Mouse (Mus musculus): ENCODE results near the gene Tuba1c.

- TF ChIP-seq TBP (conservative IDR thresholded peaks at IDR 0.05; ENCODE audit: low read depth, low read length): no peak
- TF ChIP-seq CHD2 (IDR thresholded peaks at IDR 0.05; ENCODE audit: low read length): peak; percentile 89
- no peak for TF ChIP-seq POLR2A (IDR thresholded peaks at IDR 0.05; ENCODE audit: low read depth, low read length)
- no peak for TF ChIP-seq ZNF384 (IDR thresholded peaks at IDR 0.05; ENCODE audit: low read depth, low read length)
- no peak for TF ChIP-seq ZKSCAN1 (IDR thresholded peaks at IDR 0.05; ENCODE audit: borderline replicate concordance, low read depth, low read length)
- TF ChIP-seq EP300 (IDR thresholded peaks at IDR 0.05; ENCODE audit: low read length): peak; percentile 33; the same call in 1 of the 2 replicates
- TF ChIP-seq CTCF (conservative IDR thresholded peaks at IDR 0.05 in 1 of 2, IDR thresholded peaks at IDR 0.05 in 1 of 2; ENCODE audit: low read depth in 2 of 2, low read length in 2 of 2): no peak
- no peak; the same call in 1 of the 2 replicates for TF ChIP-seq MYC (IDR thresholded peaks at IDR 0.05; ENCODE audit: low read depth, low read length)
- TF ChIP-seq MAX (IDR thresholded peaks at IDR 0.05; ENCODE audit: low read length): no peak
- no peak for TF ChIP-seq MXI1 (IDR thresholded peaks at IDR 0.05; ENCODE audit: low read depth, low read length)
- peak; percentile 41; the same call in 1 of the 2 replicates for TF ChIP-seq BHLHE40 (IDR thresholded peaks at IDR 0.05; ENCODE audit: low read depth, low read length)
Measured at GRCm38 (mm10) chr15:98990669-98991539, 38.8 kb upstream of the Tuba1c start.

All from CH12.LX (cell line).